Mouse (Mus musculus): ENCODE measurements around the gene Rhox7a. TPM values are rescaled to one million over a fixed set of nuclear protein-coding genes. Genes with fewer than 3 reads are reported as not detected.

Rhox7a gene
- polyA plus RNA-seq (2015; fragmentation: Illumina TruSeq; extraction: RNeasy Lipid Tissue Mini Kit (QIAGEN cat#74804); ENCODE audit: insufficient read depth, low read depth, low replicate concordance), result not detected

GRCm38 (mm10) chrX:37831386-37831785 lies at the start of gene Rhox7a:
TSS of gene Rhox7a (plus strand) at chrX:37831686.

GRCm38 (mm10) chrX:37826610-37827009 lies 4.9 kb upstream of the Rhox7a start, which contains the start of gene Rhox6:
TSS of gene Rhox6 (plus strand) at chrX:37826910.

GRCm38 (mm10) chrX:37878844-37879243 lies 47.4 kb downstream of the Rhox7a start, which contains the start of gene Rhox8:
TSS of gene Rhox8 (minus strand) at chrX:37878944.

Other genes with a start within 250 kb of the Rhox7a start
- not detected for gene Rhox4f, start 224.0 kb upstream of the Rhox7a start, polyA plus RNA-seq (2015; fragmentation: Illumina TruSeq; extraction: RNeasy Lipid Tissue Mini Kit (QIAGEN cat#74804); ENCODE audit: insufficient read depth, low read depth, low replicate concordance)
- not detected for gene Rhox3g, start 203.1 kb upstream of the Rhox7a start, polyA plus RNA-seq (2015; fragmentation: Illumina TruSeq; extraction: RNeasy Lipid Tissue Mini Kit (QIAGEN cat#74804); ENCODE audit: insufficient read depth, low read depth, low replicate concordance)
- gene Rhox2g, start 188.2 kb upstream of the Rhox7a start, polyA plus RNA-seq (2015; fragmentation: Illumina TruSeq; extraction: RNeasy Lipid Tissue Mini Kit (QIAGEN cat#74804); ENCODE audit: insufficient read depth, low read depth, low replicate concordance), result not detected
- not detected for gene Rhox4g, start 180.4 kb upstream of the Rhox7a start, polyA plus RNA-seq (2015; fragmentation: Illumina TruSeq; extraction: RNeasy Lipid Tissue Mini Kit (QIAGEN cat#74804); ENCODE audit: insufficient read depth, low read depth, low replicate concordance)
- gene Rhox3h, start 162.9 kb upstream of the Rhox7a start, polyA plus RNA-seq (2015; fragmentation: Illumina TruSeq; extraction: RNeasy Lipid Tissue Mini Kit (QIAGEN cat#74804); ENCODE audit: insufficient read depth, low read depth, low replicate concordance), result not detected
- gene Rhox2h, start 158.4 kb upstream of the Rhox7a start, polyA plus RNA-seq (2015; fragmentation: Illumina TruSeq; extraction: RNeasy Lipid Tissue Mini Kit (QIAGEN cat#74804); ENCODE audit: insufficient read depth, low read depth, low replicate concordance), result not detected
- gene Rhox5, start 26.8 kb upstream of the Rhox7a start, polyA plus RNA-seq (2015; fragmentation: Illumina TruSeq; extraction: RNeasy Lipid Tissue Mini Kit (QIAGEN cat#74804); ENCODE audit: insufficient read depth, low read depth, low replicate concordance), result not detected
- not detected for gene Rhox6, start 4.8 kb upstream of the Rhox7a start, polyA plus RNA-seq (2015; fragmentation: Illumina TruSeq; extraction: RNeasy Lipid Tissue Mini Kit (QIAGEN cat#74804); ENCODE audit: insufficient read depth, low read depth, low replicate concordance)
- gene Rhox8, start 47.3 kb downstream of the Rhox7a start, polyA plus RNA-seq (2015; fragmentation: Illumina TruSeq; extraction: RNeasy Lipid Tissue Mini Kit (QIAGEN cat#74804); ENCODE audit: insufficient read depth, low read depth, low replicate concordance), result not detected
- gene Rhox7b, start 65.5 kb downstream of the Rhox7a start, polyA plus RNA-seq (2015; fragmentation: Illumina TruSeq; extraction: RNeasy Lipid Tissue Mini Kit (QIAGEN cat#74804); ENCODE audit: insufficient read depth, low read depth, low replicate concordance), result not detected
- not detected for gene Rhox9, start 70.1 kb downstream of the Rhox7a start, polyA plus RNA-seq (2015; fragmentation: Illumina TruSeq; extraction: RNeasy Lipid Tissue Mini Kit (QIAGEN cat#74804); ENCODE audit: insufficient read depth, low read depth, low replicate concordance)
- not detected for gene Btg1-ps1, start 187.1 kb downstream of the Rhox7a start, polyA plus RNA-seq (2015; fragmentation: Illumina TruSeq; extraction: RNeasy Lipid Tissue Mini Kit (QIAGEN cat#74804); ENCODE audit: insufficient read depth, low read depth, low replicate concordance)
- not detected for gene Btg1-ps2, start 211.4 kb downstream of the Rhox7a start, polyA plus RNA-seq (2015; fragmentation: Illumina TruSeq; extraction: RNeasy Lipid Tissue Mini Kit (QIAGEN cat#74804); ENCODE audit: insufficient read depth, low read depth, low replicate concordance)
- gene Rhox10, start 234.8 kb downstream of the Rhox7a start, polyA plus RNA-seq (2015; fragmentation: Illumina TruSeq; extraction: RNeasy Lipid Tissue Mini Kit (QIAGEN cat#74804); ENCODE audit: insufficient read depth, low read depth, low replicate concordance), result not detected